Mouse (Mus musculus) central nervous system, embryonic 11.5 days (tissue): ENCODE data around the gene Zfand5. TPM values are rescaled to one million over a fixed set of nuclear protein-coding genes. Genes with fewer than 3 reads are reported as not detected.

Source experiments
- polyA plus RNA-seq: library from polyadenylated mRNA; depleted of rRNA; stranded (reverse); fragments of >200 nt; gene quantifications from 2 replicates; pipeline ENCODE4 v1.2.3, GENCODE M21; 2012; rRNA removed

Zfand5 gene
- 48.1 and 90.7 TPM in 2 replicates for polyA plus RNA-seq

GRCm38 (mm10) chr19:21271741-21272654 is at the start of gene Zfand5:
Zfand5 (plus strand) TSS chr19:21272278.

Other genes starting within 250 kb of the Zfand5 start
- 0.04 and 0.06 TPM in 2 replicates for gene Gda, start 201.2 kb downstream of the Zfand5 start, polyA plus RNA-seq